Mouse (Mus musculus): ENCODE measurements around the gene Rnf123. TPM values are rescaled to one million over a fixed set of nuclear protein-coding genes. Genes with fewer than 3 reads are reported as not detected.
A peak's percentile ranks its signal among the peaks of the same experiment; 100 is the strongest.

Gene Rnf123
- total and polyA plus RNA-seq, 2 experiments from 2014 or later: 41.8 to 60.4 TPM

GRCm38 (mm10) chr9:108106090-108106489, 22.9 kb upstream of the Rnf123 start:
- no peaks in the 10 kb centered on the region for H3K9me3 ChIP-seq (ENCODE audit: low read length)
- H3K27me3 ChIP-seq (ENCODE audit: insufficient read depth, low read length): no peaks in the 10 kb centered on the region
- peak; percentile 12; the same call in 1 of the 2 replicates for TF ChIP-seq CTCF (IDR thresholded peaks at IDR 0.05; ENCODE audit: low read depth)
- H3K36me3 ChIP-seq (ENCODE audit: insufficient read depth, low read length): peaks cover 17% of the 10 kb centered on the region; the same call in 1 of the 2 replicates
- no peak overlapping the region for H3K4me3 ChIP-seq (ENCODE audit: low read length)
- H3K4me1 ChIP-seq (ENCODE audit: insufficient read depth, low read length): peaks cover 2% of the 10 kb centered on the region
- no peak overlapping the region for H3K4me2 ChIP-seq (ENCODE audit: low read depth, low read length)
- whole genome bisulfite sequencing: 89% methylated on average over 23 of the region's 23 CpGs
- DNase-seq (ENCODE audit: low spot score) (no peak), ATAC-seq (no peak)
- no peak overlapping the region for H3K9ac ChIP-seq (replicated peaks; ENCODE audit: low read length)
- H3K27ac ChIP-seq: no peak overlapping the region

DNA sequence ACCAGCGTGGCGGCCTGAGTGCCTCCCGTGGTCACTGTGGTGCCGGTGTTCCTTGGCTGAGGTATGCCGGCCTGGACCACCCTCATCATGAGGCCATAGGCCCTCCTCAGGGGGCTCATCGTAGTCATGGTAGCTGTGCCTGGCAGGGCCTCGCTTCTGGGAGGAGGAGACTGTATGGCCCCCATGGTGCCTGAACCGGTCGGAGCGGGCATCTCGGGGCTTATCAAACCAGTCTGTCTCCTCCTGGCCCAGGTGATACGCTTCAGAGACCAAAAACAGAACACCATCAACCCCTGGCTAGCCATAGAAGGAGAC, 22.4 kb upstream of the Rnf123 start:
- Histone ChIP-seq H3K9ac (replicated peaks; ENCODE audit: low read length) (no peak overlapping the region; the same call in 1 of the 2 replicates), H3K4me2 (ENCODE audit: low read depth, low read length) (no peak overlapping the region), H3K4me1 (ENCODE audit: insufficient read depth, low read length) (no peaks in the 10 kb centered on the region), H3K36me3 (ENCODE audit: insufficient read depth, low read length) (peaks cover 17% of the 10 kb centered on the region; the same call in 1 of the 2 replicates), H3K9me3 (ENCODE audit: low read length) (no peaks in the 10 kb centered on the region), H3K27me3 (ENCODE audit: insufficient read depth, low read length) (no peaks in the 10 kb centered on the region), H3K27ac (no peak overlapping the region), H3K4me3 (ENCODE audit: low read length) (no peak overlapping the region)
- DNase-seq (ENCODE audit: low spot score): no peak
- 33% methylated on average over 12 of the region's 12 CpGs for WGBS
- ATAC-seq: no peak
- no peak for TF ChIP-seq CTCF (IDR thresholded peaks at IDR 0.05; ENCODE audit: low read depth)

GRCm38 (mm10) chr9:108104766-108105548, 21.8 kb upstream of the Rnf123 start:
- Histone ChIP-seq H3K4me3 (ENCODE audit: low read length) (no peak overlapping the region), H3K4me1 (ENCODE audit: insufficient read depth, low read length) (no peaks in the 10 kb centered on the region), H3K27me3 (ENCODE audit: insufficient read depth, low read length) (no peaks in the 10 kb centered on the region), H3K9ac (replicated peaks; ENCODE audit: low read length) (no peak overlapping the region; the same call in 1 of the 2 replicates), H3K9me3 (ENCODE audit: low read length) (no peaks in the 10 kb centered on the region), H3K4me2 (ENCODE audit: low read depth, low read length) (no peak overlapping the region), H3K36me3 (ENCODE audit: insufficient read depth, low read length) (peaks cover 17% of the 10 kb centered on the region; the same call in 1 of the 2 replicates), H3K27ac (no peak overlapping the region)
- DNase-seq (ENCODE audit: low spot score) (peak; percentile 29), ATAC-seq (peak; percentile 30)
- no peak for TF ChIP-seq CTCF (IDR thresholded peaks at IDR 0.05; ENCODE audit: low read depth)
- 24% methylated on average over 31 of the region's 31 CpGs for WGBS

- ATAC-seq: no peak
These were observed 16.5 kb upstream of the Rnf123 start for GRCm38 (mm10) chr9:108099619-108100018.

GRCm38 (mm10) chr9:108095949-108096712, 13.0 kb upstream of the Rnf123 start:
- Histone ChIP-seq H3K4me1 (ENCODE audit: insufficient read depth, low read length) (0 out of 2 replicates have a peak, but pooled peaks cover 8% of the 10 kb centered on the region), H3K4me3 (ENCODE audit: low read length) (no peak overlapping the region), H3K4me2 (ENCODE audit: low read depth, low read length) (no peak overlapping the region), H3K9me3 (ENCODE audit: low read length) (no peaks in the 10 kb centered on the region), H3K27ac (no peak overlapping the region), H3K36me3 (ENCODE audit: insufficient read depth, low read length) (peaks cover 26% of the 10 kb centered on the region), H3K9ac (replicated peaks; ENCODE audit: low read length) (no peak overlapping the region), H3K27me3 (ENCODE audit: insufficient read depth, low read length) (no peaks in the 10 kb centered on the region)
- ATAC-seq: no peak
- no peak for DNase-seq (ENCODE audit: low spot score)
- WGBS: 61% methylated on average over 10 of the region's 10 CpGs
- TF ChIP-seq CTCF (IDR thresholded peaks at IDR 0.05; ENCODE audit: low read depth): no peak

More at GRCm38 (mm10) chr9:108099619-108100018, 16.5 kb upstream of the Rnf123 start:
- Histone ChIP-seq H3K36me3 (ENCODE audit: insufficient read depth, low read length) (peaks cover 28% of the 10 kb centered on the region), H3K4me1 (ENCODE audit: insufficient read depth, low read length) (no peaks in the 10 kb centered on the region), H3K9me3 (ENCODE audit: low read length) (no peaks in the 10 kb centered on the region), H3K27ac (no peak overlapping the region), H3K4me3 (ENCODE audit: low read length) (no peak overlapping the region), H3K9ac (replicated peaks; ENCODE audit: low read length) (no peak overlapping the region), H3K4me2 (ENCODE audit: low read depth, low read length) (no peak overlapping the region), H3K27me3 (ENCODE audit: insufficient read depth, low read length) (no peaks in the 10 kb centered on the region)
- 68% methylated on average over 8 of the region's 8 CpGs for WGBS
- TF ChIP-seq CTCF (IDR thresholded peaks at IDR 0.05; ENCODE audit: low read depth): no peak
- no peak for DNase-seq (ENCODE audit: low spot score)

GRCm38 (mm10) chr9:108095518-108095917, 12.4 kb upstream of the Rnf123 start:
- H3K9ac ChIP-seq (replicated peaks; ENCODE audit: low read length): peak overlapping the region; percentile 74; the same call in 1 of the 2 replicates
- no peaks in the 10 kb centered on the region for H3K27me3 ChIP-seq (ENCODE audit: insufficient read depth, low read length)
- H3K4me1 ChIP-seq (ENCODE audit: insufficient read depth, low read length): 0 out of 2 replicates have a peak, but pooled peaks cover 8% of the 10 kb centered on the region
- peak overlapping the region; percentile 86 for H3K4me2 ChIP-seq (ENCODE audit: low read depth, low read length)
- no peak overlapping the region for H3K27ac ChIP-seq
- WGBS: 3% methylated on average over 3 of the region's 3 CpGs
- H3K9me3 ChIP-seq (ENCODE audit: low read length): no peaks in the 10 kb centered on the region
- peak; percentile 82 for TF ChIP-seq CTCF (IDR thresholded peaks at IDR 0.05; ENCODE audit: low read depth)
- H3K4me3 ChIP-seq (ENCODE audit: low read length): peak overlapping the region; percentile 67
- peak; percentile 86 for DNase-seq (ENCODE audit: low spot score)
- peak; percentile 36 for ATAC-seq
- H3K36me3 ChIP-seq (ENCODE audit: insufficient read depth, low read length): peaks cover 28% of the 10 kb centered on the region

Data from hindbrain, postnatal 0 days (tissue).